Mouse (Mus musculus): Measurements from ENCODE around the gene 1700006A11Rik. TPM values are rescaled to one million over a fixed set of nuclear protein-coding genes. Genes with fewer than 3 reads are reported as not detected.

Gene 1700006A11Rik
- polyA plus RNA-seq, 1 experiment = not detected

DNA sequence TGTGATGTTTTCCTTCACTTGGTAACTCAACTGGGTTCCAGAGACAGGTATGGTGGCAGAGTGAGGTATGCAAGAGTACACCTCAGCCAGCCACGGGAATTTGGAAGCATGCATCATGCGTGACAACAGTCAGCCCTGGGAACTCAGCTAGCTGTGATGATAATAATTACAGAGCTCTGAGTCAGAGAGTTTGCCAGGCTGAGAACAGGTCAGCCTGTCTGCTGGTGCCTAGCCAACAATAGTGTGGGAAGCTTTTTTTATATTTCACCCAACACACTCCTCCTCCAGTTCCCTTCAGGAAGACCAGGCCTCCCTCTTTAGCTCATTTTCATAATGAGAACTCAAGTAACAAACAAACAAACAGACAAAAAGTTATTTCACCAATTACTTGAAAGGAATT is 53.8 kb downstream of the 1700006A11Rik start:
- no peaks in the 10 kb centered on the region for H3K27me3 ChIP-seq (ENCODE audit: control insufficient read depth, insufficient read depth, low read length, poor library complexity, severe bottlenecking)
- H3K4me1 ChIP-seq (ENCODE audit: control insufficient read depth, insufficient read depth, low read length) = no peaks in the 10 kb centered on the region
- no peak overlapping the region for H3K4me3 ChIP-seq (ENCODE audit: low read depth, low read length)
- no peak for TF ChIP-seq EP300 (IDR thresholded peaks at IDR 0.05; ENCODE audit: insufficient read depth, low read depth, low read length)
- no peaks in the 10 kb centered on the region for H3K36me3 ChIP-seq (ENCODE audit: control insufficient read depth, insufficient read depth, low read length, poor library complexity, severe bottlenecking)
- no peak overlapping the region for H3K9ac ChIP-seq (ENCODE audit: low read depth, poor library complexity, severe bottlenecking)
- H3K27ac ChIP-seq (ENCODE audit: insufficient read depth, low read length) = no peak overlapping the region
- H3K9me3 ChIP-seq (replicated peaks; ENCODE audit: control insufficient read depth, insufficient read depth, low read length, poor library complexity, severe bottlenecking) = no peaks in the 10 kb centered on the region

DNA sequence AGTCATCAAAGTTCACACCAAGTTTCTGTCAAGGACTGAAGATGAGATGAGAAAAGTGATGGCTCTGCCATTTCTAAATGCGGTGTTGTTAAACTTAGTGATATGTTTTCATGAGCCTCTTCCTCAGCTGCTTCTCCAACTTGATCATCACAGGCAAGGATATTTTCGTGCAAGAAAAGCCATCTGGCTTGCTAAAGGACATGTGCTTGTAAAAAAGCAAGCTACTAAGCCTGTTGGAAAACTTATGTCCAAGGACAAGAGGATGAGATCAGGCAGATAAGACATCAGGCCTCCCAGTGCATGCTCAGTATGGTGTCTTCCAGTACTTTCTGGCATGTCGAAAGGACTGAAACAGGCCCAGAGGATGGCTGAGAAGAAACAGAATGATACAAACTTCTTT is 68.3 kb downstream of the 1700006A11Rik start:
- Histone ChIP-seq H3K27ac (ENCODE audit: insufficient read depth, low read length) (no peak overlapping the region), H3K9ac (ENCODE audit: low read depth, poor library complexity, severe bottlenecking) (no peak overlapping the region), H3K27me3 (ENCODE audit: control insufficient read depth, insufficient read depth, low read length, poor library complexity, severe bottlenecking) (no peaks in the 10 kb centered on the region), H3K36me3 (ENCODE audit: control insufficient read depth, insufficient read depth, low read length, poor library complexity, severe bottlenecking) (no peaks in the 10 kb centered on the region), H3K4me1 (ENCODE audit: control insufficient read depth, insufficient read depth, low read length) (no peaks in the 10 kb centered on the region), H3K9me3 (replicated peaks; ENCODE audit: control insufficient read depth, insufficient read depth, low read length, poor library complexity, severe bottlenecking) (no peaks in the 10 kb centered on the region), H3K4me3 (ENCODE audit: low read depth, low read length) (no peak overlapping the region)
- TF ChIP-seq POLR2A (IDR thresholded peaks at IDR 0.05; ENCODE audit: insufficient read depth, low read length) (no peak), EP300 (IDR thresholded peaks at IDR 0.05; ENCODE audit: insufficient read depth, low read depth, low read length) (no peak), CTCF (IDR thresholded peaks at IDR 0.05; ENCODE audit: low read depth, low read length) (no peak)

Other genes with a start within 250 kb of the 1700006A11Rik start
- 0.76 and 1.2 TPM in 2 replicates for gene Tram1l1, start 105.2 kb downstream of the 1700006A11Rik start, polyA plus RNA-seq (2011; ENCODE audit: insufficient read depth, insufficient read length, low read depth, missing spikeins)
- gene 1700003H04Rik, start 155.1 kb upstream of the 1700006A11Rik start, polyA plus RNA-seq (2011; ENCODE audit: insufficient read depth, insufficient read length, low read depth, missing spikeins) = not detected in 2 replicates

Data from ES-Bruce4 (cell line).